Mouse (Mus musculus) midbrain, embryonic 14.5 days (tissue): ENCODE measurements around the gene Arl15. TPM values are rescaled to one million over a fixed set of nuclear protein-coding genes. Genes with fewer than 3 reads are reported as not detected.

Experiments used
- ATAC-seq: fragments of 200-750 bp; cut with Nextera tagmentation; 2 replicates; pipeline ENCODE4 v1.8.0; 2017; ENCODE audit warnings: moderate number of reproducible peaks, moderate library complexity; ENCODE audit not compliant: low FRiP score, low TSS enrichment
- DNase-seq: peaks from one replicate; pipeline ENCODE4 v3.0.0-alpha.2; 2015
- H3K27ac ChIP-seq: fragments of 300-500 bp; sonication (generic); replicated peaks from 2 replicates; pipeline ENCODE4 v1.5.1; 2014; ENCODE audit warnings: mild to moderate bottlenecking, low read depth, low read length, moderate library complexity
- H3K27me3 ChIP-seq: fragments of 300-500 bp; sonication (generic); 2 replicates; pipeline ENCODE4 v1.6.1; 2014; ENCODE audit warnings: low read length, control low read depth, mixed read lengths; ENCODE audit not compliant: control insufficient read depth, insufficient read depth
- H3K36me3 ChIP-seq: fragments of 300-500 bp; sonication (generic); 2 replicates; pipeline ENCODE4 v1.6.1; 2014; ENCODE audit warnings: low read length, control low read depth; ENCODE audit not compliant: control insufficient read depth, insufficient read depth
- H3K4me1 ChIP-seq: fragments of 300-500 bp; sonication (generic); 2 replicates; pipeline ENCODE4 v1.6.1; 2014; ENCODE audit warnings: mild to moderate bottlenecking, antibody characterized with exemption, low read length, control low read depth; ENCODE audit not compliant: control insufficient read depth, insufficient read depth
- H3K4me2 ChIP-seq: fragments of 300-500 bp; sonication (generic); 2 replicates; pipeline ENCODE4 v1.6.1; 2014; ENCODE audit warnings: mild to moderate bottlenecking, low read length, moderate library complexity
- H3K4me3 ChIP-seq: fragments of 300-500 bp; sonication (generic); replicated peaks from 2 replicates; pipeline ENCODE4 v1.5.1; 2014; ENCODE audit warnings: low read depth, low read length
- H3K9ac ChIP-seq: fragments of 300-500 bp; sonication (generic); replicated peaks from 2 replicates; pipeline ENCODE4 v1.6.1; 2014; ENCODE audit warnings: mild to moderate bottlenecking, low read length, moderate library complexity
- H3K9me3 ChIP-seq: fragments of 300-500 bp; sonication (generic); 2 replicates; pipeline ENCODE4 v1.6.1; 2016; ENCODE audit warnings: low read length, control low read depth, mixed read lengths; ENCODE audit not compliant: control insufficient read depth
- WGBS: fragments of 180-500 bp; shearing (Covaris S2); extraction: QIAGEN DNeasy Blood & Tissue Kit; methylation state at CpG from one replicate; pipeline ENCODE4 v1.1.7; 2014; 5-methylcytosine and 5-hydroxymethylcytosine counted together
- polyA plus RNA-seq: library from polyadenylated mRNA; unstranded; fragments of >200 nt; fragmentation: Nextera tagmentation; extraction: Ambion mirVana; gene quantifications from 2 replicates; pipeline ENCODE4 v1.2.1, GENCODE M21; 2014

Arl15 gene
- polyA plus RNA-seq, 1 experiment from 2014 or later, result 24.5 TPM

DNA sequence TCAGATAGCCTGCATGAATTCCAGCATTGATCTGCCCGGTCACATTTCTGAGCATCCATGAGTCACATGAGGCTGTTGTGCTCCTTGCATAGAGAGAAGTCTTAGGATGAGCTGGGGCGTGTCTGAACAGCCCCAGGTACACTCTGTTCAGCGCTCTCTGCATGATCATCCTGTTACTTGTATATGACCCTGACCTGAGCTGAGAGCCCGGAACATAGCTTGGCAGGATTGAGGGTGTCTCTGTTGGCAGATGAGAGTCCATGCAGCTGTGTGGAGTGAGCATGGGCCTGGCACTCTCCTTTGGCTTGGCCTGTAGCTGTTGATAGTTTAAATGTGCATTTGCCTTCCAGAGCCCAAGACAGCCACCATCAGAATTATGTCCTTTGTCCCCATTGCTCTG lies 50.4 kb downstream of the Arl15 start:
- Histone ChIP-seq H3K4me3 (no peak overlapping the region), H3K36me3 (no peaks in the 10 kb centered on the region), H3K9me3 (no peaks in the 10 kb centered on the region), H3K27me3 (no peaks in the 10 kb centered on the region), H3K4me1 (no peaks in the 10 kb centered on the region), H3K27ac (no peak overlapping the region), H3K4me2 (no peak overlapping the region), H3K9ac (no peak overlapping the region)
- 91% methylated on average over 4 of the region's 4 CpGs for WGBS
- DNase-seq (no peak), ATAC-seq (no peak)

DNA sequence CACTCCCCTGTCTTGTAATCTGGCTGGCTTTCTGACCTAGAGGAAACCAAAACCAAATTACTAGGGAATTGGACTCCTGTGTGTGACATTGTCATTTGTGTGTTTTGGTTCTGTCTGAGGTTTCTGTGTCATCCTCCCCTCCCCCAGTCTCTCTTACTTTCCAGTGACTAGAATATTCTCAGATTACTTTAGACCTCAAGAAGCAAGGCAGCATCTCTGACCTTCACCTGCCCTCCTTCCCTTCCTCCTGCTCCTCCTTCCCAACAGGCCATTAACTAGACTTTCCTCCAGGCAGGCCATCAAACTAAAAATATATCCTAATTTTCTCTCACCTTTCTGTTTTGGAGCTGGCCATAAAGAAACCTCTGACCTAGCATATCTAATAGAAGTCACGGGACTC lies 50.9 kb downstream of the Arl15 start:
- ATAC-seq (no peak), DNase-seq (no peak)
- H3K27me3 ChIP-seq, result no peaks in the 10 kb centered on the region
- no peaks in the 10 kb centered on the region for H3K9me3 ChIP-seq
- H3K4me3 ChIP-seq, result no peak overlapping the region
- WGBS, result 67% methylated on average over 1 of the region's 1 CpGs
- H3K27ac ChIP-seq, result no peak overlapping the region
- no peaks in the 10 kb centered on the region for H3K4me1 ChIP-seq
- no peak overlapping the region for H3K4me2 ChIP-seq
- H3K9ac ChIP-seq, result no peak overlapping the region
- H3K36me3 ChIP-seq, result no peaks in the 10 kb centered on the region

DNA sequence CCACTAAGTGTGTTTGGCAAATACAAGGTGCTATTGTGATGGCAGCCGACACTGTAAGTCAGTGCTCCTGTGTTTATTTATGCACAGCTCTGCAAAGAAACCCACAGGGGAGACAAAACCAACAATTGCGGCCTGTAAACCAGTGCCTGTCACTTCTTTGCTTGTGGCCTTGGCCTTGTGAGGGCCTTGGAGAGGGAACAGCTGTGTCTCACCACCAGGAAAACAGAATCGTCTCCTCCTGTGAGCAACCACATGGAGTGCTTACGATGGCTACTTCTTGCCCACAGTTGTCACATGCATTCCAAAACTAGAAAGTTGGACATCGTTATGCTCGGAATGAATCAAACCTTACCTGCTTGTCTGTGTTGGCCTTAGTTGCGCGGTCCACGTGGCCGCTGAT lies 52.1 kb downstream of the Arl15 start:
- Histone ChIP-seq H3K4me2 (no peak overlapping the region), H3K27me3 (no peaks in the 10 kb centered on the region), H3K36me3 (no peaks in the 10 kb centered on the region), H3K27ac (no peak overlapping the region), H3K9me3 (no peaks in the 10 kb centered on the region), H3K4me3 (no peak overlapping the region), H3K4me1 (no peaks in the 10 kb centered on the region), H3K9ac (no peak overlapping the region)
- no peak for DNase-seq
- WGBS, result 70% methylated on average over 10 of the region's 10 CpGs
- no peak for ATAC-seq

DNA sequence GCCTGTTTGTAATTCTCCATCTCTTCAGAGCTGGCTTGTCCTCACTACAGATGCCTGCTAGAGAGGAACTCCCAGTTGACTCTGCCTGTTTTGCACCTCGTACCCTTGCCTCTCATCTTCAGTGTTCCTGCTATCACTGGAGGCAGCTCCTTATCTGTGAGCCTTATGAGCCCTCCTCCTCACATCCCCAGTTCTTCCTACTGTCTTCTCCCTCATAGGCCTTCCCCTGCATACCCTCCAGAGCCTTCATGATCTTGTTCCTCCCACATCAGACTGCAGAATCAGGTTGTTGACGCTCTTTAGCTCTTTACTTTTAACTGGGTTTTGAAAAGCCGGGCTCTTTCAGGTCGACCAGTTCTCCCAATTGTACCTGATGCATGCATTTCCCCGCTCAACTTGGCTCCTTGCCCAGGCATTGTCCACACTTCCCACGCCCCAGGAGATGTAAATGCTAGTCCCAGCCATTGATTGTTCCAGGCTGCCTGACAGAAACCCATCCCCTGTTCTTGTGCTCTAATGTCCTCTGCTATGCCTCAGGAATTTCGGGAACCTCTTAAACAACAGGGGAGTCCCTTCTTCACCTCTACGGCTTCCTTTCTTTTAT lies 56.2 kb downstream of the Arl15 start:
- H3K4me1 ChIP-seq, result no peaks in the 10 kb centered on the region
- WGBS, result 83% methylated on average over 8 of the region's 8 CpGs
- DNase-seq, result peak; percentile 29

DNA sequence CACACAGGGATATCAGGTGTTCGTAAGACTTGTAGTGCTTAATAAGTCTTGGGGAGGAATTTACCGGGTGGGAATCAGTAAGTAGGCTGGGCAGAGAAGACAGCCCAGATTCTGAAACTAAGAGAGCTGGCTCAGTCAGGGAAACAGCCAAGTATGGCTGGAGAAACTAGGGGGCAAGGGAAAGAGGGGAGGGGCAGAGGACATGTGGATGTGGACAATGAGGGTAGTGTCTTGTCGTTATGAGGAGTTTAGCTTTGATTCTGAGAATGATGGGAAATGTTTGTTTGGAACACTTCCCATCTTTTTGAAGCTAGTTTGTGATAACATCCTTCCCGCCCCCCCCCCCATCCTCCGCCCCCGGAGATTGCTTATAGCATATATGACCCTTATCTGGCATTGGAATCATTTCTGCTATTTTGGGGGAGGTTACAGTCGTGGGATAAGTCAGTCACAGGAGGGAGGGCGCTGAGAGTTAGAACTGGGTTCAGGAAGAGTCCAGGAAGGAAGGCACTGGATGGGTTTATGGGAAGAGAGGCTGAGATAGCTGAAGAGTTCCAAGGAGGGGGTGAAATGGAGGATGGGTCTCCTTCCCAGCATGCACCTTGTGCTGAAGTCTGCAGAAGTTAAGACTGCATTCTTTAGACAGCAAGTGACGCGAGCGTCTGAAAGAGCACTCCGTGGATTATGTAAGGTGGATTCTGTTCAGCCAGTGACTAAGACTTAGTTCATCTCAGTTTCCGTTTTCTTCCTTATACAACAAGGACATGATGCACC lies 57.5 kb downstream of the Arl15 start:
- H3K4me2 ChIP-seq, result no peak overlapping the region
- no peaks in the 10 kb centered on the region for H3K27me3 ChIP-seq
- DNase-seq (no peak), ATAC-seq (no peak)
- H3K9me3 ChIP-seq, result no peaks in the 10 kb centered on the region
- no peaks in the 10 kb centered on the region for H3K4me1 ChIP-seq
- 93% methylated on average over 13 of the region's 13 CpGs for WGBS
- no peak overlapping the region for H3K4me3 ChIP-seq
- H3K9ac ChIP-seq, result no peak overlapping the region
- H3K27ac ChIP-seq, result no peak overlapping the region
- H3K36me3 ChIP-seq, result no peaks in the 10 kb centered on the region

More for the DNA sequence above, 56.2 kb downstream of the Arl15 start:
- Histone ChIP-seq H3K27ac (no peak overlapping the region), H3K9ac (no peak overlapping the region), H3K36me3 (no peaks in the 10 kb centered on the region), H3K9me3 (no peaks in the 10 kb centered on the region), H3K27me3 (no peaks in the 10 kb centered on the region), H3K4me3 (no peak overlapping the region), H3K4me2 (no peak overlapping the region)
- no peak for ATAC-seq

DNA sequence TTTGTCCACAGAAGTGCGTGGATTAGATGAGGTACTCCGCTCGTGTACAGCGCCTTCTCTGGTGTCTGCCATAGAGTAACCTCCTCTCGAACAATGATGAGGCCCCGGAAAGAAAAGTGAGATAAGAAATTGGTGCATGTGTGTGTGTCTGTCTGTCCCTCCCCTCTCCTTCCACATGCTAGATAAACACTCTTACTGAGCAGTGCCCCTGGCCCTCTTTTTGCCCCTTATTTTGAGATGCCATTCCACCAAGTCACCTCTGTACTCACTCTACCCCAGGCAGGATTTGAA lies 58.0 kb downstream of the Arl15 start:
- Histone ChIP-seq H3K27ac (no peak overlapping the region), H3K9ac (no peak overlapping the region), H3K4me2 (no peak overlapping the region), H3K4me3 (no peak overlapping the region), H3K9me3 (no peaks in the 10 kb centered on the region), H3K27me3 (no peaks in the 10 kb centered on the region), H3K4me1 (no peaks in the 10 kb centered on the region), H3K36me3 (no peaks in the 10 kb centered on the region)
- 99% methylated on average over 6 of the region's 6 CpGs for WGBS
- no peak for ATAC-seq
- no peak for DNase-seq

DNA sequence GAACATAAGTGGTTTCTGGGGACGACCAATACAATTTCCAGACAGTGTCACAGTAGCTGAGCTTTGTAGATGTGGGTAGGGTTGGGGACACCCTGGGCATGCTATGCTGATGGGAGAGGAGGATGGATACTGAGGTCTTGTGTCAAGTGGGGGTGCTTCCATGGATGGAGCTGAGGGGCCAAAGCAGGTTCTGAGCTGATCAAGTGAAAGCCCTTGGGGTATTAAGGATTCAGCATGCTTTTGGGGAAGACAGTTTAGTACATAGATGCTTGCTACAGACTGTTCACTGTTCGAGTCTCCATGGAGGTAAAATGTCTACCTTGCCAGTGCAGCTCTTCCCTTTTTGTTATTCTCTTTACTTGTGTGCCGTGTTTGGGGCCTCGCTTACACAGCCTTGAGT lies 59.8 kb downstream of the Arl15 start:
- no peak overlapping the region for H3K4me3 ChIP-seq
- ATAC-seq (no peak), DNase-seq (no peak)
- no peak overlapping the region for H3K4me2 ChIP-seq
- H3K9me3 ChIP-seq, result no peaks in the 10 kb centered on the region
- no peaks in the 10 kb centered on the region for H3K27me3 ChIP-seq
- H3K36me3 ChIP-seq, result no peaks in the 10 kb centered on the region
- H3K27ac ChIP-seq, result no peak overlapping the region
- H3K9ac ChIP-seq, result no peak overlapping the region
- no peaks in the 10 kb centered on the region for H3K4me1 ChIP-seq
- 86% methylated on average over 4 of the region's 4 CpGs for WGBS

DNA sequence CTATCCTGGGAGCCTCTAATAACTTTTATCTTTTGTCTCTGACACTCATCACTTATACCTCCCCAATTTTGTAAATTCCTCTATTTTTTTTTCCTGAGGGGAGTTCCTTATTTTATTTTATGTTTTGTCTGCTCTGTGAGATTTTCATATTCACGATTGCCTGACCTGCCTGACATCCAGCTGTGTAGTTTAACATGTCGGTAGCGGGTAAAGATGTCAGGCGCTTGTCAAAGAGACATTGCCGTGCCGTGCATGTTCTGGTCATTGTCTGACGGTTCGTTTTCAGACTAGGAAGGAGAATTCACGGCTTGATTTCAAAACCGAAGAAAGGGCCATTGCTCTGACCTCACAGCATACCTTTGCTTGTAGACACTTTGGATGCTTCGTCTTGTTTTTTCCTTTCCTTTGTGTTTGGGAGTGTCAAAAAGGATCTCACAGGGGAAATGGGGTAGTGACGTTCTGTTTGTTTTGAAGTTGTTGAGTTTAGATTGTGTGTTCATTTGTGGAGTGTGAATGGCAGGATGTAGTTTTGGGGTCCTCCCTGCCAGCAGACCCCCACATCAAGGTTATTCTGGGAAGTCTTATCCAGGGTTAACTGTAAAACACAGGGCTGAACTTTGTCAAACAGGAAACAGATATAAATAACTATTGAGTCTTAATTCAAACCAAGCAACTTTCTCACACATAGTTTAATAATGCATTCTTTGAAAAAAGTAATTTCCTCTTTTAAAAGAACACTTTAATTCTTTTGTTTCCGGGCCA lies 60.4 kb downstream of the Arl15 start:
- H3K4me3 ChIP-seq, result no peak overlapping the region
- no peaks in the 10 kb centered on the region for H3K4me1 ChIP-seq
- no peak for ATAC-seq
- no peak overlapping the region for H3K27ac ChIP-seq
- no peaks in the 10 kb centered on the region for H3K9me3 ChIP-seq
- H3K36me3 ChIP-seq, result no peaks in the 10 kb centered on the region
- no peak for DNase-seq
- 75% methylated on average over 13 of the region's 13 CpGs for WGBS
- no peak overlapping the region for H3K9ac ChIP-seq
- no peak overlapping the region for H3K4me2 ChIP-seq
- H3K27me3 ChIP-seq, result no peaks in the 10 kb centered on the region

DNA sequence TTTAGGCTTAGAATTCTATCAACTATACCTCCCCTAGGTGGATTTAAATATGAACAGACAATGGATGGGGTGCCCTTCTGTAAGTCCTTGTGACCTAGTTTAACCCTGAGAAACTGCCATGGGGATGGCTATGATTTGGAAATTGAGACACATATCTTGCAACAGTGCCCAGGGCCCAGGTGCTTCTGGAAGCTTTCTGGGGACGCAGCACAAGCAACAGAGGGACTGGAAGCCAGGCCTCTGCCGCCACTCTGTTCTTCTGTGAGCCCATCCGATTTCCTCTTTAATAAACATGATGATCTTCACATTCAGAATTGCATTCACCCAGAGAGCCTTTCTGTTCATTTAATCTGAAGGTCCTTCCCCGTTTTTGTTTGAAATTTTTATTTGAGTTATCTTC lies 62.6 kb downstream of the Arl15 start:
- Histone ChIP-seq H3K27ac (no peak overlapping the region), H3K4me3 (no peak overlapping the region), H3K36me3 (no peaks in the 10 kb centered on the region), H3K4me1 (no peaks in the 10 kb centered on the region), H3K9me3 (no peaks in the 10 kb centered on the region), H3K4me2 (no peak overlapping the region), H3K9ac (no peak overlapping the region), H3K27me3 (no peaks in the 10 kb centered on the region)
- WGBS, result 68% methylated on average over 4 of the region's 4 CpGs
- ATAC-seq, result no peak
- DNase-seq, result no peak
